Comparison of ENCODE assay signal across 10 mouse cellular contexts in genomic region chr10:6979216-6979615, GRCm38 (mm10).
DNase-seq lines count a peak whose midpoint lies in the region; ATAC-seq lines count a peak whose summit lies in the region.
"Had no signal": no experiment of that assay in that cellular context is flagged by ENCODE, and none has a peak within 500 bp of the region (broad histone marks: within the 10 kb centered on the region; RNA-seq: fewer than 3 reads in every experiment).

No protein-coding gene starts in this region.

- no peaks in the 10 kb centered on the region for H3K4me1 ChIP-seq in heart, embryonic 15.5 days (replicated peaks)
- peaks cover 5% of the 10 kb centered on the region; the same call in 1 of the 2 replicates for H3K4me1 ChIP-seq in forebrain, embryonic 12.5 days
- peaks cover 3% of the 10 kb centered on the region; the same call in 1 of the 2 replicates for H3K4me1 ChIP-seq in neural tube, embryonic 15.5 days

- H3K4me3 ChIP-seq in heart, embryonic 15.5 days = peak overlapping the region; percentile 30; the same call in 1 of the 2 replicates
- H3K4me3 ChIP-seq in forebrain, embryonic 12.5 days (replicated peaks) = no peak overlapping the region
- peak overlapping the region; percentile 21 for H3K4me3 ChIP-seq in neural tube, embryonic 15.5 days (replicated peaks)

- H3K9ac ChIP-seq in heart, embryonic 15.5 days = no peak overlapping the region
- no peak overlapping the region for H3K9ac ChIP-seq in forebrain, embryonic 12.5 days
- H3K9ac ChIP-seq in neural tube, embryonic 15.5 days (replicated peaks) = no peak overlapping the region
- H3K9ac ChIP-seq: limb, embryonic 12.5 days had no signal

- WGBS in heart, embryonic 15.5 days = 79% methylated on average over 7 of the region's 7 CpGs
- 61% methylated on average over 7 of the region's 7 CpGs for WGBS in forebrain, embryonic 12.5 days
- 48% methylated on average over 7 of the region's 7 CpGs for WGBS in neural tube, embryonic 15.5 days

- H3K36me3 ChIP-seq in heart, embryonic 15.5 days = no peaks in the 10 kb centered on the region
- no peaks in the 10 kb centered on the region for H3K36me3 ChIP-seq in forebrain, embryonic 12.5 days (replicated peaks)
- no peaks in the 10 kb centered on the region for H3K36me3 ChIP-seq in neural tube, embryonic 15.5 days
- H3K36me3 ChIP-seq: limb, embryonic 12.5 days had no signal

- H3K4me2 ChIP-seq in heart, embryonic 15.5 days = peak overlapping the region; percentile 46; the same call in 1 of the 2 replicates
- H3K4me2 ChIP-seq in forebrain, embryonic 12.5 days = peak overlapping the region; percentile 42
- peak overlapping the region; percentile 51 for H3K4me2 ChIP-seq in neural tube, embryonic 15.5 days

- no peak overlapping the region for H3K27ac ChIP-seq in heart, embryonic 15.5 days
- H3K27ac ChIP-seq in forebrain, embryonic 12.5 days = 0 out of 2 replicates have a peak overlapping the region, but pooled peaks have one; percentile 25
- no peak overlapping the region for H3K27ac ChIP-seq in neural tube, embryonic 15.5 days (replicated peaks)
- H3K27ac ChIP-seq: limb, embryonic 12.5 days had no signal

- no peaks in the 10 kb centered on the region for H3K9me3 ChIP-seq in heart, embryonic 15.5 days (replicated peaks)
- H3K9me3 ChIP-seq in forebrain, embryonic 12.5 days = no peaks in the 10 kb centered on the region
- H3K9me3 ChIP-seq in neural tube, embryonic 15.5 days (replicated peaks) = no peaks in the 10 kb centered on the region
- H3K9me3 ChIP-seq: limb, embryonic 12.5 days had no signal

- no peak for DNase-seq in heart, adult 18-20 months
- DNase-seq in right cerebral cortex, postnatal 4 days = peak; percentile 6
- DNase-seq in right cerebral cortex, adult 2 months (ENCODE audit: low spot score in 2 of 2) = no peak
- no peak for DNase-seq in urinary bladder, adult 2 months (ENCODE audit: low spot score)
- no peak for DNase-seq in lung, postnatal 10 days

- H3K27me3 ChIP-seq in heart, embryonic 15.5 days = no peaks in the 10 kb centered on the region
- H3K27me3 ChIP-seq in forebrain, embryonic 12.5 days = no peaks in the 10 kb centered on the region
- H3K27me3 ChIP-seq in neural tube, embryonic 15.5 days (replicated peaks) = no peaks in the 10 kb centered on the region
- H3K27me3 ChIP-seq: limb, embryonic 12.5 days had no signal

- no peak for ATAC-seq in heart, embryonic 15.5 days (replicated peaks; ENCODE audit: insufficient number of reproducible peaks, insufficient read depth, low FRiP score, low read depth)
- ATAC-seq in forebrain, embryonic 12.5 days (ENCODE audit: low FRiP score) = peak; percentile 59; the same call in 1 of the 2 replicates
- ATAC-seq in neural tube, embryonic 15.5 days (ENCODE audit: low FRiP score) = peak; percentile 65; the same call in 1 of the 2 replicates
- ATAC-seq: intestine, embryonic 16.5 days had no signal
